Mouse (Mus musculus) mouse embryonic stem cell (cell line): ENCODE data around the gene Ephb2.

Source experiments
- in situ Hi-C, 2 experiments: fragments of 300-500 bp; cut with MboI; formaldehyde crosslinking; loops; 1 replicate in 1 of 2; 3 replicates in 1 of 2; pipeline ENCODE4 v1.14.3; 2019 to 2020; ENCODE audit warnings: low sequenced_read_pairs in 2 of 2, low pct_unique_long_range_greater_than_20kb in 1 of 2, mixed read lengths in 1 of 2; ENCODE audit not compliant: unreplicated experiment in 1 of 2

Ephb2 gene

GRCm38 (mm10) chr4:136613657-136614056 lies 222.1 kb downstream of the Ephb2 start:
- in situ Hi-C loops: loop anchor here in 1 of 2 experiments (25.0 kb wide), 1 partner anchor 376 kb away; the partner anchor contains the start of gene Tcea3

- in situ Hi-C loops: loop anchor here in 1 of 2 experiments (25.0 kb wide), 1 partner anchor 373 kb away; the partner anchor contains the start of gene Tcea3
Observed at GRCm38 (mm10) chr4:136610387-136610856, 225.4 kb downstream of the Ephb2 start, which contains the start of gene Tex46. TSS of gene Tex46 (plus strand) at chr4:136610437.

- in situ Hi-C loops: loop anchor here in 1 of 2 experiments (25.0 kb wide), 1 partner anchor 369 kb away; the partner anchor contains the start of gene Tcea3
Observed at GRCm38 (mm10) chr4:136605756-136606485, 229.9 kb downstream of the Ephb2 start.

GRCm38 (mm10) chr4:136602568-136602967 lies 233.2 kb downstream of the Ephb2 start, which contains the start of gene Kdm1a:
TSS of gene Kdm1a (minus strand) at chr4:136602723.
- in situ Hi-C loops: loop anchor here in 1 of 2 experiments (25.0 kb wide), 1 partner anchor 365 kb away; the partner anchor contains the start of gene Tcea3

- in situ Hi-C loops: loop anchor here in 1 of 2 experiments (25.0 kb wide), 1 partner anchor 365 kb away; the partner anchor contains the start of gene Tcea3
Observed at GRCm38 (mm10) chr4:136602018-136602554, 233.7 kb downstream of the Ephb2 start.

GRCm38 (mm10) chr4:136601476-136601875 lies 234.3 kb downstream of the Ephb2 start:
- in situ Hi-C loops: loop anchor here in 1 of 2 experiments (25.0 kb wide), 1 partner anchor 364 kb away; the partner anchor contains the start of gene Tcea3

- in situ Hi-C loops: loop anchor here in 1 of 2 experiments (25.0 kb wide), 1 partner anchor 363 kb away; the partner anchor contains the start of gene Tcea3
Observed at GRCm38 (mm10) chr4:136600536-136600935, 235.3 kb downstream of the Ephb2 start.

- in situ Hi-C loops: loop anchor here in 1 of 2 experiments (25.0 kb wide), 1 partner anchor 363 kb away; the partner anchor contains the start of gene Tcea3
Observed at GRCm38 (mm10) chr4:136599869-136600268, 235.9 kb downstream of the Ephb2 start.

- in situ Hi-C loops: no loop called here
Observed at GRCm38 (mm10) chr4:136598268-136598876, 237.4 kb downstream of the Ephb2 start.
